Mouse (Mus musculus): ENCODE data around the gene Csad. TPM values are rescaled to one million over a fixed set of nuclear protein-coding genes. Genes with fewer than 3 reads are reported as not detected.

Csad gene
- polyA plus RNA-seq, 1 experiment from 2014 or later: 36.0 TPM

DNA sequence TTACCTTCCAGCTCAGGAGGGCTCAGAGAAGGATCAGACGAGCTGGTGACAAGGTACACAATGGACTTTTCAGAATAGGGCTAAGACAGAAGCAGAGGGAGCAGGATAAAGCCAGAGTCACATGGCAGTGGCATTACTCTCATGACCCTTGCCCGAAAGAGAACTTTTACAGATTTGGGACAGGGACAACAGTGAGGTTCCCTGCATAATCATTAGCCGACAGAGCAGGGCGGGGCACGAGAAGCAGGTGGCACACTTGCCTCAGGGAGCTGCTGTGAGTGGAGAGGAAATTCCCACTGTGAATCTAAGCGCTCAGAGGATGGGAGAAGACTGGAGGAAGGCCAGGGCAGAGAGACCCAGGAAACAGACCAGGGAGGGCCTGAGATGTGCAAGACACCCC lies 15.6 kb downstream of the Csad start:
- Histone ChIP-seq H3K27me3 (ENCODE audit: poor library complexity, severe bottlenecking) (no peaks in the 10 kb centered on the region), H3K36me3 (replicated peaks) (peaks cover 32% of the 10 kb centered on the region), H3K4me3 (no peak overlapping the region), H3K9me3 (no peaks in the 10 kb centered on the region), H3K27ac (peak overlapping the region; percentile 62; the same call in 1 of the 2 replicates), H3K4me1 (peaks cover 25% of the 10 kb centered on the region)
- WGBS: 66% methylated on average over 6 of the region's 6 CpGs
- DNase-seq (ENCODE audit: extremely low spot score, low spot score): no peak

DNA sequence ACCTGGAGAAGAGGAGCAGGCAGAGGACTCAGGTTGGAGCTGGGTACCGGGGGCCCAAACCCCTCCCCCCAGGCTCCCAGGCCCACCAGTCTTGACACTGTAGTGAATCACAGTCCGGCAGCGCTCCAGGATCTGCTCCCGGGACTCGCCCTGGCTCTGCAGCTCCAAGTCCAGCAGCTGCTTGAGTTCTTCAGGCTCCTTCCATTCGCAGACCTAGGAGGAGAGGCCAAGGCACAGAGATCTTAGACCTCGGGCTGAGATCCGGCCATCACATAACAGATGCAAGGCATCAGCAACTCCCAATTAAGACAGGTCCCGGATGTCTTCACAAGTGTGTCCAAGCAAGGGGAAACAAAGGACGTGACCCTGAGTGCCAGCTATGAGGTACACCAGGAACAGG lies 16.4 kb downstream of the Csad start:
- H3K4me1 ChIP-seq: peaks cover 25% of the 10 kb centered on the region
- peak overlapping the region; percentile 62 for H3K27ac ChIP-seq
- peaks cover 36% of the 10 kb centered on the region for H3K36me3 ChIP-seq (replicated peaks)
- no peaks in the 10 kb centered on the region for H3K27me3 ChIP-seq (ENCODE audit: poor library complexity, severe bottlenecking)
- WGBS: 93% methylated on average over 10 of the region's 10 CpGs
- H3K4me3 ChIP-seq: no peak overlapping the region
- DNase-seq (ENCODE audit: extremely low spot score, low spot score): no peak
- no peaks in the 10 kb centered on the region for H3K9me3 ChIP-seq

DNA sequence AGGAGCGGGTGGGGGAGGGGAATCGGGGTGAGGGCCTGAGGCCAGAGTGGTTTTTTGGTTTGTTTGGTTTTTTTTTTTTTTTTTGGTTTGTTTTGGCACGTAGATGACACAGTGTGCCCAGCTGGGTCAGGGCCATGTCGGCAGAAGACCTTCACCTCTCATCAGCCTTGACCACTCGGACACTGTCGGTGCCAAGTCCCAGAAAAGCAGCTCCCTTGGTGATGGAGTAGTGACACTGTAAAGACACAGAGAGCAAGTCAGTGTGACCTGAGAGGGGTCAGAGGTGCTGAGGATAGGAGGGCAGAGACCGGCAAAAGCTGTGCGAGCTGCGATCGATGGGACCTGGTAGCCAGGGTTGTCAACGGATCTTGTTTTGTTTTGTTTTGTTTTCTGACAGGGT lies 18.3 kb downstream of the Csad start:
- 82% methylated on average over 11 of the region's 11 CpGs for WGBS
- Histone ChIP-seq H3K27ac (no peak overlapping the region), H3K4me3 (no peak overlapping the region), H3K9me3 (no peaks in the 10 kb centered on the region), H3K36me3 (replicated peaks) (peaks cover 36% of the 10 kb centered on the region), H3K4me1 (peaks cover 13% of the 10 kb centered on the region), H3K27me3 (ENCODE audit: poor library complexity, severe bottlenecking) (no peaks in the 10 kb centered on the region)
- DNase-seq (ENCODE audit: extremely low spot score, low spot score): no peak

DNA sequence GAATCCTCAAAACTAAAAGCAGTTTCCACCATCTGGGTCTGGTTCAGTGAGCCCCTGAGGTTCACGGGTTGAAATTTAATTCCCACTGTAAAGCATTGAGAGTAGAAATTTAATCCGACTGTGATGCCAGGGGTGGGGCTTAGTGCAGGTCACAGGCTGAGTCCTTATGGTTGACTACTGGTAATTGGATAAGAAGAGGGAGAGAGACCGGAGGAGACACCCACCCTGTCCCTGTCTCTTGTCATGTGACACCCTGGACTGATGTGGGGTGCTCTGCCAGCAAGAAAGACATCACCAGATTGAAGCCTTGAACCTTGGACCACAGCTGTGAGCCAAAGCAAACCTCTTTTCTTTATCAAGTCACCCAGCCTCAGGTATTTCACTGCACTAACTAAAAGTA lies 21.4 kb downstream of the Csad start:
- H3K36me3 ChIP-seq (replicated peaks): peaks cover 45% of the 10 kb centered on the region
- no peak overlapping the region for H3K4me3 ChIP-seq
- no peaks in the 10 kb centered on the region for H3K9me3 ChIP-seq
- no peak overlapping the region for H3K27ac ChIP-seq
- no peaks in the 10 kb centered on the region for H3K27me3 ChIP-seq (ENCODE audit: poor library complexity, severe bottlenecking)
- no peak for DNase-seq (ENCODE audit: extremely low spot score, low spot score)
- WGBS: 88% methylated on average over 3 of the region's 3 CpGs
- H3K4me1 ChIP-seq: peaks cover 2% of the 10 kb centered on the region

DNA sequence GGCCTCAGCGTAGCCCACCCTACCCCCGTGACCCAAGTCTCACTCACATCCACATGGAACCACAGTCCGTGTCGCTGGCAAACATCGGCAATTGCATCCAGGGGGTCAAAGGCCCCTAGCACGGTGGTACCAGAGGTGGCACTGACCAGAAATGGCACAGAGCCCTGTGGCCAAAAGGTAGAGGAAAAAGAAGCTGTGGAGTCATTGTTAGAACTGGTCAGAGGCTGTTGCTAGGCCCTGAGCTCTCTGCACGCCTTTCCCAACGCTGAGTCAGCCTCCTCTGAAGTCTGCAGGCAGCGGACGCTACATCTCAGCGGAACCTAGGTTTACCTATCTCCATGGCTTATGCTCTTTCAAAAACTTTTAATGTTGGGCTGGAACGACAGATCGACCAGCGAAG lies 24.6 kb downstream of the Csad start:
- H3K27me3 ChIP-seq (ENCODE audit: poor library complexity, severe bottlenecking): no peaks in the 10 kb centered on the region
- H3K4me1 ChIP-seq: no peaks in the 10 kb centered on the region
- H3K9me3 ChIP-seq: no peaks in the 10 kb centered on the region
- no peak overlapping the region for H3K4me3 ChIP-seq
- H3K27ac ChIP-seq: peak overlapping the region; percentile 20; the same call in 1 of the 2 replicates
- DNase-seq (ENCODE audit: extremely low spot score, low spot score): no peak
- H3K36me3 ChIP-seq (replicated peaks): peaks cover 30% of the 10 kb centered on the region
- WGBS: 94% methylated on average over 14 of the region's 14 CpGs

DNA sequence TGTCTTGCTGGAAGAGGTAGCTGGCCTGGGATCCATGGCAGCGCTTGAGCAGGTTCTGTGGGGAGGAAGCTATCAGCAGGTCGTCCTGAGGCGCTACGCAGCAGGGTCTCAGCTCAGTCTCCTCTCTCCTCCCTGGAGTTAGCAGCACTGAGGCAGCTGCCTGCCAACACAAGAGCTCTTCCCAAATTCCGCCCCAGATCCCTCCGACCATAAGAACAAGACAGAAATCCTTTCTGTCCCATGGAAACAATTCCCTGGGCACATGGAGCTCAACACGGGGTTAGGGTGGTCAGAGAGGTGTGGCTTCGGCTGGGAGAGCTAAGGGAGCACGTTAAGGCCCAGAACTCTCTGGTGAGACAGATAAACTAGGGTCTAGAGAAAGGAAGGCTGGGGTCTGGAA lies 25.4 kb downstream of the Csad start:
- H3K4me3 ChIP-seq: no peak overlapping the region
- H3K27me3 ChIP-seq (ENCODE audit: poor library complexity, severe bottlenecking): no peaks in the 10 kb centered on the region
- peaks cover 23% of the 10 kb centered on the region for H3K36me3 ChIP-seq (replicated peaks)
- H3K9me3 ChIP-seq: no peaks in the 10 kb centered on the region
- no peak for DNase-seq (ENCODE audit: extremely low spot score, low spot score)
- WGBS: 84% methylated on average over 9 of the region's 9 CpGs
- 0 out of 2 replicates have a peak overlapping the region, but pooled peaks have one; percentile 12 for H3K27ac ChIP-seq
- H3K4me1 ChIP-seq: no peaks in the 10 kb centered on the region

DNA sequence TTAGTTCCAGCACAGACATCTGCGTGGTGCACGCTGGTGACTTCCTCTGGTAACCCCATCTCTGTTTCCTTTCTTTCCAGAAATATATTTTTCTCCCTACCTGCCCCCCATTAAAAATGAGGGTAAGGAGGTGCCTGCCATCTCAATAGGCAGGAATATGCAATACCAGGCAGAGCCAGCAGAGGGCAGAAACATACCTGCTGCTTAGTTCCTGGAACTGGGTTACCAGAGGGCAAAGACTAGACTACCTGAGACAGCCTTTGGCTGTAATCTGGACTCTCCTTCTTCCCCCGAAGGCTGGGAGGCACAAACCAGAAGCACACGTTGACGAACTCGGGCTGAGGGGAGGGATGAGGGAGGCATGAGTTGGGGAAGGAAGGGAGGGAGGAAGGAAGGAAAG lies 26.2 kb downstream of the Csad start:
- H3K4me3 ChIP-seq: no peak overlapping the region
- H3K27ac ChIP-seq: no peak overlapping the region
- H3K27me3 ChIP-seq (ENCODE audit: poor library complexity, severe bottlenecking): no peaks in the 10 kb centered on the region
- no peaks in the 10 kb centered on the region for H3K9me3 ChIP-seq
- 22% methylated on average over 6 of the region's 6 CpGs for WGBS
- no peaks in the 10 kb centered on the region for H3K4me1 ChIP-seq
- peaks cover 17% of the 10 kb centered on the region for H3K36me3 ChIP-seq (replicated peaks)
- DNase-seq (ENCODE audit: extremely low spot score, low spot score): peak; percentile 63

DNA sequence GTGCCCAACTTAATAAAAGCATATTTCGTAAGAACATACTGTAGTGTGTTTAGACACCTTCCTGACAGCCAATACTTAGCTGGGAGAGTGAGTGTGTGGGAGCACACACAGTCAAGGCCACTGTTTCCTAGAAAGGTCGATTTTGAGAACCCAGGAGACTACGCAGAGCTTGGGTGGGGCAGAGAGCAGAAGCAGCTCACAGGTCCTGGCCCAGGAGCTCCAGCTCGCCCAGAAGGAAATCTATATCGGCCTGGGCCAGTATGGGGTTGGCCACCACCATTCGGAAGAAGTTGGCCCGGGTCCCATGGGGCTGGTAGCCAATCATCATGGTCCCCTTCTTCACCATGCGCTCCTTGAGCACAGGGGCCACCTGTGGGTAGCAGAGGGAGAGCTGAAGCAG lies 27.1 kb downstream of the Csad start:
- 92% methylated on average over 8 of the region's 8 CpGs for WGBS
- H3K27ac ChIP-seq: no peak overlapping the region
- no peak for DNase-seq (ENCODE audit: extremely low spot score, low spot score)
- H3K4me3 ChIP-seq: no peak overlapping the region
- peaks cover 17% of the 10 kb centered on the region for H3K36me3 ChIP-seq (replicated peaks)
- H3K27me3 ChIP-seq (ENCODE audit: poor library complexity, severe bottlenecking): no peaks in the 10 kb centered on the region
- no peaks in the 10 kb centered on the region for H3K9me3 ChIP-seq
- H3K4me1 ChIP-seq: no peaks in the 10 kb centered on the region

DNA sequence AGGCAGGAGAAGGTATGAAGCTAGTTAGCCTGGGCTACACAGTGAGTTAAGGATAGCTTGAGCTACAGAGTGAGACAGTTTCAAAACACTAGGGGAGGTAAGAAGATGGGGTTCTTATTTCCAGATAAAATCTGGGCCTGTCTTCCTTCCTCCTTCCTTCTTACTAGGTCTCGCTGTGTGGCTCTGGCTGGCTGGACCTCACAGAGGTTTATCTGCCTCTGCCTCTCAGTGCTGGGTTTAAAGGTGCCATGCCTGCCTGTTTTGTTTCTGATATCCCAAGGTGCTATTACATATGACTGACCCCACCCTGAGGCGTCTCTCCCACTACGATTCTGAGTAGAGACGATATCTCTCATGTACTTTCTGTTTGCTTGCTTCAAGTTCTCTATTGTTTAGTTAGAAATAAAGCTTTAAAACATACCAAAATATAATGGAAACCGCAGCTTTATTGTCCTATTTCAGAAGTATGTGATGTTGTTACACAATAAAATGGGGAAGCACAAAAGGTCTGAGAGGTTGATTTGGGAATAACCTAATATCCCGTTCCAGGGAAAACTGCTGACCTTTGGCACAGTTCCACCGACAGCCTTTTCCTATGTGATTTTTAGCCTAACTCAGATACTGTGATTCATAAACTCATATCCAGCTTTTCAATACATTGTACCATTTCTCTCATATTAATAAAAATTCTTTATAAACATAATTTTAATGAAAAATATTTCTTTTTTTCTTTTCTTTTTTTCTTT lies 27.8 kb downstream of the Csad start:
- 92% methylated on average over 7 of the region's 7 CpGs for WGBS
- H3K9me3 ChIP-seq: no peaks in the 10 kb centered on the region
- H3K36me3 ChIP-seq (replicated peaks): peaks cover 17% of the 10 kb centered on the region
- DNase-seq (ENCODE audit: extremely low spot score, low spot score): no peak
- H3K27me3 ChIP-seq (ENCODE audit: poor library complexity, severe bottlenecking): no peaks in the 10 kb centered on the region
- H3K4me1 ChIP-seq: no peaks in the 10 kb centered on the region
- no peak overlapping the region for H3K27ac ChIP-seq
- no peak overlapping the region for H3K4me3 ChIP-seq

DNA sequence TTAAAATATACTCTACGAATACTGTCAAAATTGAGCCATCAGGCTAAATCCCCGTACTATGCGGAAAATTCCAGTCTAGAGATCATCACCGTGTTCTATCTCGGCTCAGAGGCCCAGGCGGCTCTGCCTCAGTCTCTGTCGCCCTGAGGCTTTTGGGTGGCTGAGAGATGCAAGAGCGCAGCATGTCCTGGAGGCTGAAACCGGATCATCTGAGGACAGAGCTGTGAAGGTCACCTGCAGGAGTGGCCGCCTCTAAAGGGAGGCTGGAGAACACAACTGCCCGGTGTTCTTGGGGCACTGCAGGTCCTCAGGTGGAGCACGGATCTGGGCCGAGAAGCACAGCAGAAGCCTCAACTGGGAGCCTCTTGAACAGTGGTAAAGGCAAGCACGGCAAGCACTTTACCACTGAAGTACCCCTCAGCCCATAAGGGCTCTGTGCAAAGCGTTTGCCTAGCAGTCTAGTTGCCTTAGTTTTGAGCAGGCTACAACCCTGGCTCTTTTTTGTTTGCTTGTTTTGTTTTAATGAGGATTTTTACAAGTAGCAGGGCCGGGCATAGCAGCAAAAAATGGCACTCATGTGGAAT lies 28.7 kb downstream of the Csad start:
- Histone ChIP-seq H3K4me1 (no peaks in the 10 kb centered on the region), H3K27me3 (ENCODE audit: poor library complexity, severe bottlenecking) (no peaks in the 10 kb centered on the region), H3K36me3 (replicated peaks) (peaks cover 17% of the 10 kb centered on the region), H3K27ac (no peak overlapping the region), H3K4me3 (no peak overlapping the region), H3K9me3 (no peaks in the 10 kb centered on the region)
- 88% methylated on average over 16 of the region's 16 CpGs for WGBS
- no peak for DNase-seq (ENCODE audit: extremely low spot score, low spot score)

DNA sequence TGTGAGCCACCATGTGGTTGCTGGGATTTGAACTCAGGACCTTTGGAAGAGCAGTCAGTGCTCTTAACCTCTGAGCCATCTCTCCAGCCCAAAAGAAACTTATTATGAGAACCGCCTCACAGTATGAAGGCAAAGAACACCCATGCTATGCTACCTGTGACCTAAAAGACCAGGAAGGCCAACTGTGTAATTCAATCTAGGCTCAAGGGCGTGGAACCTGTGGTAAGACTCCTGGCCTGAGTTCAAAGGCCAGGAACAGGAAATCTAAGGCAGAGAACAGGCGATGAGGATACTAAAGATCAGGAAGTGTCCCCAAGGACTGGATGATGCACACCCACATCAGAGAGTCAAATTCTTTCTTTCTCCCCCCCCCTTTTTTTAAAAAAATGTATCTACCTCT lies 30.9 kb downstream of the Csad start:
- Histone ChIP-seq H3K27me3 (ENCODE audit: poor library complexity, severe bottlenecking) (no peaks in the 10 kb centered on the region), H3K36me3 (replicated peaks) (peaks cover 6% of the 10 kb centered on the region; the same call in 1 of the 2 replicates), H3K9me3 (no peaks in the 10 kb centered on the region), H3K4me1 (peaks cover 3% of the 10 kb centered on the region; the same call in 1 of the 2 replicates), H3K4me3 (no peak overlapping the region), H3K27ac (no peak overlapping the region)
- DNase-seq (ENCODE audit: extremely low spot score, low spot score): no peak
- 90% methylated on average over 3 of the region's 3 CpGs for WGBS

DNA sequence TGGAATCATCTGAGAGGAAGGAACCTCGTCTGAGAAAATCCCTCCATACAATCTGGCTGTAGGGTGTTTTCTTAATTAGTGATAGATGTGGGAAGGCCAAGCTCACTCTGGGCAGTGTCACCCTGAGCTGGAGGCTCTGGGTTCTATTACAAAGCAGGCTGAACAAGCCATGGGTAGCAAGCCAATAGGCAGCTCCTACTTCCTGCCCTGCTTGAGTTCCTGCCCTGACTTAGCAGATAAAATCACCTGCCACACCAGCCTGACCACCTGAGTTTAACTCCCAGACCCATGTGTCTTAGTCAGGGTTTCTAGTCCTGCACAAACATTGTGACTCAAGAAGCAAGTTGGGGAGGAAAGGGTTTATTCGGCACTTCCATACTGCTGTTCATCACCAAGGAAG lies 35.5 kb downstream of the Csad start:
- Histone ChIP-seq H3K9me3 (no peaks in the 10 kb centered on the region), H3K4me1 (peaks cover 14% of the 10 kb centered on the region), H3K36me3 (replicated peaks) (no peaks in the 10 kb centered on the region), H3K27ac (no peak overlapping the region), H3K27me3 (ENCODE audit: poor library complexity, severe bottlenecking) (no peaks in the 10 kb centered on the region), H3K4me3 (no peak overlapping the region)
- WGBS: 68% methylated on average over 2 of the region's 2 CpGs
- no peak for DNase-seq (ENCODE audit: extremely low spot score, low spot score)

DNA sequence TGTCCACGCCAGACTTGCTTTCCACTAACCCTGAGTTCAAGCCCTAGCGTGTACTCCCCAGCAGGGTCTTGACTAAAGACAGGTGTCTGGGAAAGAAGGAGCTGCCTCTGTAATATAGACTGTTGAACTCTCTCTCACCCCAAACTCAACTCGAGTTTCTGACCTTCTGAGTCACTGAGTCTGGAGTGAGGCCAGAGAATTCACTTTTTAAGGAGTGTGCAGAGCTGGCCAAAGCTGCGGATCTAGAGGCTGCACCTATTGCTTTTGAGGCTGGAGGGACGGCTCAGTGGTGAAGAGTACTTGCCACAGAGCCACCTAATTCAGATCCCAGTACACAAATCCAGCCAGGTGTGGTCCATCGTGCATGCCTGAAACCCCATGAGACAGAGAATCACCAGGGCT lies 36.9 kb downstream of the Csad start:
- H3K9me3 ChIP-seq: no peaks in the 10 kb centered on the region
- H3K36me3 ChIP-seq (replicated peaks): no peaks in the 10 kb centered on the region
- no peak for DNase-seq (ENCODE audit: extremely low spot score, low spot score)
- no peaks in the 10 kb centered on the region for H3K27me3 ChIP-seq (ENCODE audit: poor library complexity, severe bottlenecking)
- 64% methylated on average over 6 of the region's 6 CpGs for WGBS
- 0 out of 2 replicates have a peak overlapping the region, but pooled peaks have one; percentile 37 for H3K27ac ChIP-seq
- no peak overlapping the region for H3K4me3 ChIP-seq
- peaks cover 14% of the 10 kb centered on the region for H3K4me1 ChIP-seq
